Mouse (Mus musculus) C2C12 (cell line): Measurements from ENCODE around the gene Tet3. TPM values are rescaled to one million over a fixed set of nuclear protein-coding genes. Genes with fewer than 3 reads are reported as not detected.

Experiments used
- H3K27me3 ChIP-seq: one replicate; pipeline ENCODE4 v1.6.1; 2011; ENCODE audit not compliant: control insufficient read depth, insufficient read depth, insufficient read length
- H3K36me3 ChIP-seq: one replicate; pipeline ENCODE4 v1.6.1; 2011; ENCODE audit not compliant: control insufficient read depth, insufficient read depth
- H3K4me3 ChIP-seq: one replicate; pipeline ENCODE4 v1.5.1; 2011; ENCODE audit warnings: mild to moderate bottlenecking, control low read depth; ENCODE audit not compliant: poor library complexity, insufficient read depth, severe bottlenecking
- H3K79me2 ChIP-seq: one replicate; pipeline ENCODE4 v1.6.1; 2011; ENCODE audit not compliant: control insufficient read depth, insufficient read depth
- H3K79me3 ChIP-seq: one replicate; pipeline ENCODE4 v1.6.1; 2011; ENCODE audit warnings: low read depth, control low read depth
- H3ac ChIP-seq: one replicate; pipeline ENCODE3; 2011; ENCODE audit warnings: low read depth; ENCODE audit not compliant: control insufficient read depth, insufficient read length
- CEBPB ChIP-seq: IDR thresholded peaks from one replicate; pipeline ENCODE4 v1.6.1; 2011; ENCODE audit warnings: low read depth, mild to moderate bottlenecking, control low read depth, moderate library complexity
- CTCF ChIP-seq: IDR thresholded peaks from one replicate; pipeline ENCODE4 v1.5.1; 2011; ENCODE audit not compliant: control insufficient read depth, insufficient read depth, insufficient read length
- FOSL1 ChIP-seq: IDR thresholded peaks from one replicate; pipeline ENCODE4 v1.8.0; 2011; ENCODE audit warnings: mild to moderate bottlenecking, low read length; ENCODE audit not compliant: poor library complexity, insufficient read depth, severe bottlenecking
- MAX ChIP-seq: IDR thresholded peaks from one replicate; pipeline ENCODE4 v1.6.1; 2011; ENCODE audit warnings: mild to moderate bottlenecking, control low read depth
- MYOD1 ChIP-seq: IDR thresholded peaks from one replicate; pipeline ENCODE4 v1.6.1; 2011; ENCODE audit warnings: low read depth; ENCODE audit not compliant: control insufficient read depth, insufficient read length
- MYOG ChIP-seq: IDR thresholded peaks from one replicate; pipeline ENCODE4 v1.6.1; 2011; ENCODE audit not compliant: control insufficient read depth, insufficient read length; ENCODE audit errors: extremely low read depth
- USF1 ChIP-seq: IDR thresholded peaks from one replicate; pipeline ENCODE4 v1.6.1; 2011; ENCODE audit warnings: low read depth, mild to moderate bottlenecking, control low read depth, moderate library complexity
- polyA plus RNA-seq: library from polyadenylated mRNA; unstranded; fragments of >200 nt; fragmentation: generic; extraction: Trizol; gene quantifications from one replicate; pipeline ENCODE4 v1.2.1, GENCODE M21; 2012; ENCODE audit warnings: missing spikeins

The Tet3 gene
- polyA plus RNA-seq, 1 experiment: 6.0 TPM

DNA sequence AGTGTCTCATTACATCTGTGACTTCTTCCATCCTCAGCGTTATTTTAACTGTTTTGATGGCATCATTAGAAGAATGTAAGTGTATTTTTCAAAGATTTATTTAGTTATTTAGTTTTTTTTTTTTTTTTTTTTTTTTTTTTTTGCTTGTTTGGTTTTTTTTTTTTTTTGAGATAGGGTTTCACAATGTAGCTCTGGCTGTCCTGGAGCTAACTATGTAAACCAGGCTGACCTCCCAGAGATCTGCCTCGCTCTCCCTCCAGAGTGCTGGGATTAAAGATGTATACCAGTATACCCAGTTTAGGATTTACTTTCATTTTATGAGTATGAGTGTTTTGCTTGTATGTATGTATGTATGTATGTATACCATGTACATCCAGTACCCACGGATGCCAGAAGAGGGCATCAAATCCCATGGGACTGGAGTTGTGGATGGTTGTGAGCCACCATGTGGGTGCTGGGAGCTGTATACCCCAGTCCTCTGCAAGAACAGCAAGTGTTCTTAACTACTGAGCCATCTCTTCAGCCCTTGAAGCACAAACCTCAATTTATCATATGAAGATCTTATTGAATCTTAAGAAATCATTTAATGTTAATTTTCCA lies 131.2 kb downstream of the Tet3 start:
- Histone ChIP-seq H3K27me3 (no peaks in the 10 kb centered on the region), H3ac (no peak overlapping the region), H3K4me3 (no peak overlapping the region), H3K79me2 (peaks cover 58% of the 10 kb centered on the region), H3K36me3 (peaks cover 33% of the 10 kb centered on the region), H3K79me3 (peaks cover 44% of the 10 kb centered on the region)
- TF ChIP-seq MAX (no peak), USF1 (no peak), MYOG (no peak), FOSL1 (no peak), CTCF (no peak)

- Histone ChIP-seq H3K4me3 (peak overlapping the region; percentile 69), H3K79me2 (peaks cover 52% of the 10 kb centered on the region), H3K27me3 (no peaks in the 10 kb centered on the region), H3ac (peak overlapping the region; percentile 11), H3K79me3 (peaks cover 44% of the 10 kb centered on the region), H3K36me3 (peaks cover 27% of the 10 kb centered on the region)
- no peak for TF ChIP-seq USF1
These were observed 132.1 kb downstream of the Tet3 start for GRCm38 (mm10) chr6:83326761-83327160.

- Histone ChIP-seq H3K79me2 (peaks cover 52% of the 10 kb centered on the region), H3K4me3 (peak overlapping the region; percentile 69), H3K36me3 (peaks cover 23% of the 10 kb centered on the region), H3ac (peak overlapping the region; percentile 62), H3K27me3 (no peaks in the 10 kb centered on the region), H3K79me3 (peaks cover 44% of the 10 kb centered on the region)
- TF ChIP-seq MYOG (no peak), USF1 (no peak), FOSL1 (no peak), MAX (no peak), MYOD1 (no peak), CTCF (no peak), CEBPB (no peak)
These were observed 132.5 kb downstream of the Tet3 start for GRCm38 (mm10) chr6:83326394-83326736.

DNA sequence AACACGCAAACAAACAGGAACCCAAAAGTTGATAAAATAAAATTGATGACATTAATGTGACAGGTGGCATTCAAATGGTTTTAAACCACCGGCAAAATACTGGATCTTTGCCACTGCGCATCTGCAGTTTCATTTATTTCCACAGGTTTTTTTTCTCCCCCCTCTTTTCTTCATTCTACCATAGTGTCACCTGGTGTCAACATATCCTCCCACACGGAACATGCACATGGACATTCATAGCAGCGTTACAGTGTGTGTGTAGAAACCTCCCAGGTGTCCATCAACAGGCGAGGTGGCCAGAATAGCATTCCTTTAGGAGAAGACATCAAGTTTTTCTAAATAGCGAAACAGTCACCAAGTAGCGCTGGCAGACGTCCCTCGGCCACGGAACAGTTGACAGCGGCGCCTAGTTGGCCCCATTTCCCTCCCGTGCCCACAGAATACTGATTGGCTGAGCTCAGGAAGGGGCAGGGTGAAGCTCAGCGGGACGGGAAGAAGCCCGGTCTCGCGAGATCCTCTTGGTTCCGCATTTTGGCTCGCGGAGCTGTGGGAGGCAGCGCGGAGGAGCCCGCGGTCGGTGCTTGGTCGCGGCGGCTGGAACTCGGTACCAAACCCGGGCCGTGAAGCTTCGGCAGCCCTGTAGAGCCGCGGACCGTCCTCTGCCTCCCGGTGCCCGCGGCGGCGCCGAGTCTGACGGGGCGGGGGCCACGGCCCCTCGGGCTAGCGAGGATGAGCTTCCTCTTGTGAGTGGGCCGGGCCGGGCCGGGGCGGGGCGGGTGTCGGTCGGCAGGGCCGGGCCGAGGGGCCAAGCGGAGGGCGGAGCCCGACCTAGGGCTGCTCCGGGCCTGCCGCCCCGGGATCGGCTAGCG lies 133.1 kb downstream of the Tet3 start, which contains the start of the genes Mthfd2 and Mob1a:
TSS of gene Mthfd2 (minus strand) at position 384 of the 869 bp plus-strand sequence.
TSS of gene Mob1a (plus strand) at position 492 of the 869 bp plus-strand sequence.
- TF ChIP-seq FOSL1: no peak
- TF ChIP-seq MAX: peak; percentile 82
- peaks cover 47% of the 10 kb centered on the region for H3K79me2 ChIP-seq
- peaks cover 17% of the 10 kb centered on the region for H3K36me3 ChIP-seq
- peak within 1 kb of the TSS; percentile 95 for H3ac ChIP-seq
- H3K4me3 ChIP-seq: peak within 1 kb of the TSS; percentile 69
- no peaks in the 10 kb centered on the region for H3K27me3 ChIP-seq
- peaks cover 40% of the 10 kb centered on the region for H3K79me3 ChIP-seq

DNA sequence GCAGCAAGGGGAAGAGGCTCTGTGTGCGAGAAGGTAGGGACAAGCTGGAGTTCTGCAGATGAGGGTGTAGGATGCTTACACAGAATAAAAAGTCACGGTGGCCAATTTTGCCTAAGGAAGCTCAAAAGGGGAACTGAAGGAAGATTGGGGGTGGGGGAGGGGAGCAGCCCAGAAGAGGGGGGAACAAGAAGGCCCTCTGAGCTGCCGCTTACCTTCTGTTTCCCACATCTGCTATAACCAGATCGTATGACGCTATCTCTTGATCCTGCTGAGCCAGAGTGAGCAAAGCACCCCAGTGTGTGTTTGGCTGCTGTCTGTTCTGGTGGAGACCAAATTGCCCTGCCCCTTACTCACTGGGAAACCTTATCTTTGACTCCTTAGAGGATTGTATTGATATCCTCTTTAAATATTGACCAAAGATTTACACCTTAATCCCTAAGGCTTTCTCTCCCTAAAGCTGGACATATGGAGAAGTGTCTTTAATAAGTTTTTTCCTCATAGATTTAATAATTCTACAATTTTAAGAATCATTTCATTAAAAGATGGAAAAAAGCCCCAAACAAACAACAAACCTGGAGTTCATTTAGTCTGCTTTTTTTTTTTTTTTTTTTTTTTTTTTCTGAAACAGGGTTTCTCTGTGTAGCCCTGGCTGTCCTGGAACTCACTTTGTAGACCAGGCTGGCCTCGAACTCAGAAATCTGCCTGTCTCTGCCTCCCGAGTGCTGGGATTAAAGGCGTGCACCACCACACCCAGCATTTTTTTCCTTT lies 135.0 kb downstream of the Tet3 start:
- no peak overlapping the region for H3K4me3 ChIP-seq
- H3K79me2 ChIP-seq: peaks cover 28% of the 10 kb centered on the region
- TF ChIP-seq CEBPB (no peak), CTCF (no peak), MYOG (no peak), FOSL1 (no peak), MAX (no peak), MYOD1 (no peak), USF1 (no peak)
- H3K27me3 ChIP-seq: no peaks in the 10 kb centered on the region
- H3K36me3 ChIP-seq: no peaks in the 10 kb centered on the region
- H3K79me3 ChIP-seq: peaks cover 26% of the 10 kb centered on the region
- H3ac ChIP-seq: no peak overlapping the region

DNA sequence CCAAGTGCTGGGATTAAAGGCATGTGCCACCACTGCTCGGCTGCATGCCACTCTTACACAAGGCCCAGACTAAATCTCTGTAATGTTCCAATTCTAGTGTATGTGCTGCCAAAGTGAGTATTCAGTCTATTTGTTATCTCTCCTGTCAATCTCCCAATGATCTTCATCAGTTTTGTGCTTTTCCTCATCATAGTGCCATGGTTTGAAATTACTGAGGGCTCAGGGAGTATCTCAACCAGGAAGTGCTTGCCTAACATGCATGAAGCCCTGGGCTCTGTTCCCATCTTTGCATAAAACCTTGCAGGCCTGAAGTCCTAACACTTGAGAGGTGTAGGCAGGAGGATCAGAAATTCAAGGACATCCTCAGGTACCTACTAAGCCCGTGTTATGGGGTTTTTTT lies 136.1 kb downstream of the Tet3 start:
- Histone ChIP-seq H3K79me2 (peaks cover 18% of the 10 kb centered on the region), H3K27me3 (no peaks in the 10 kb centered on the region)

More for the DNA sequence above, 136.1 kb downstream of the Tet3 start:
- Histone ChIP-seq H3K4me3 (no peak overlapping the region), H3K79me3 (peaks cover 15% of the 10 kb centered on the region), H3K36me3 (no peaks in the 10 kb centered on the region), H3ac (no peak overlapping the region)
- TF ChIP-seq MYOG (no peak), MYOD1 (no peak), MAX (no peak), CEBPB (no peak), CTCF (no peak), USF1 (no peak), FOSL1 (no peak)
